Mouse (Mus musculus) limb, embryonic 12.5 days (tissue): ENCODE data around the gene Mettl1. TPM values are rescaled to one million over a fixed set of nuclear protein-coding genes. Genes with fewer than 3 reads are reported as not detected.

ENCODE experiments used
- ATAC-seq: fragments of 200-750 bp; cut with Nextera tagmentation; 2 replicates; pipeline ENCODE4 v1.8.0; 2017; ENCODE audit warnings: low read depth, moderate TSS enrichment; ENCODE audit not compliant: insufficient number of reproducible peaks, insufficient read depth, low FRiP score, low TSS enrichment
- H3K27ac ChIP-seq: fragments of 300-500 bp; sonication (generic); 2 replicates; pipeline ENCODE4 v1.5.1; 2016; ENCODE audit warnings: mild to moderate bottlenecking, moderate library complexity
- H3K27me3 ChIP-seq: fragments of 300-500 bp; sonication (generic); 2 replicates; pipeline ENCODE4 v1.6.1; 2016; ENCODE audit warnings: mild to moderate bottlenecking, moderate library complexity
- H3K36me3 ChIP-seq: fragments of 300-500 bp; sonication (generic); 2 replicates; pipeline ENCODE4 v1.6.1; 2016; ENCODE audit warnings: mild to moderate bottlenecking, moderate library complexity
- H3K4me1 ChIP-seq: fragments of 300-500 bp; sonication (generic); replicated peaks from 2 replicates; pipeline ENCODE4 v1.6.1; 2016
- H3K4me2 ChIP-seq: fragments of 300-500 bp; sonication (generic); 2 replicates; pipeline ENCODE4 v1.6.1; 2016; ENCODE audit warnings: mild to moderate bottlenecking, moderate library complexity
- H3K4me3 ChIP-seq: fragments of 300-500 bp; sonication (generic); replicated peaks from 2 replicates; pipeline ENCODE4 v1.5.1; 2016; ENCODE audit warnings: mild to moderate bottlenecking
- H3K9ac ChIP-seq: fragments of 300-500 bp; sonication (generic); replicated peaks from 2 replicates; pipeline ENCODE4 v1.6.1; 2016; ENCODE audit warnings: mild to moderate bottlenecking, moderate library complexity
- H3K9me3 ChIP-seq: fragments of 300-500 bp; sonication (generic); 2 replicates; pipeline ENCODE4 v1.6.1; 2016; ENCODE audit warnings: mild to moderate bottlenecking, moderate library complexity
- WGBS: fragments of 180-500 bp; shearing (Covaris S2); methylation state at CpG from one replicate; pipeline ENCODE4 v1.1.7; 2016; 5-methylcytosine and 5-hydroxymethylcytosine counted together
- microRNA counts: library from miRNA; unstranded; fragments of <30 nt; microRNA quantifications from one replicate; lab custom pipeline; 2017
- microRNA-seq: library from miRNA; unstranded; fragments of <30 nt; microRNA quantifications from one replicate; pipeline ENCODE4, GENCODE M21; 2017
- polyA plus RNA-seq: library from polyadenylated mRNA; unstranded; fragments of >200 nt; fragmentation: Nextera tagmentation; extraction: Ambion mirVana; gene quantifications from 2 replicates; pipeline ENCODE4 v1.2.1, GENCODE M21; 2016

Gene Mettl1
- polyA plus RNA-seq, 1 experiment from 2014 or later, result 52.5 TPM

- WGBS, result 10% methylated on average over 57 of the region's 57 CpGs
- H3K4me2 ChIP-seq, result peak overlapping the region; percentile 35; the same call in 1 of the 2 replicates
- H3K27me3 ChIP-seq, result peaks cover 82% of the 10 kb centered on the region
Measured at GRCm38 (mm10) chr10:127090560-127091411, 49.6 kb downstream of the Mettl1 start.

GRCm38 (mm10) chr10:127091507-127092396, 50.5 kb downstream of the Mettl1 start:
- H3K27me3 ChIP-seq, result peaks cover 76% of the 10 kb centered on the region
- no peak; the same call in 1 of the 2 replicates for ATAC-seq
- WGBS, result 10% methylated on average over 49 of the region's 51 CpGs

More at GRCm38 (mm10) chr10:127090560-127091411, 49.6 kb downstream of the Mettl1 start:
- no peaks in the 10 kb centered on the region for H3K9me3 ChIP-seq
- H3K27ac ChIP-seq, result no peak overlapping the region
- H3K4me1 ChIP-seq, result peaks cover 13% of the 10 kb centered on the region
- 0 out of 2 replicates have a peak, but pooled peaks have one; percentile 16 for ATAC-seq
- H3K4me3 ChIP-seq, result peak overlapping the region; percentile 27
- peaks cover 10% of the 10 kb centered on the region for H3K36me3 ChIP-seq
- no peak overlapping the region for H3K9ac ChIP-seq

GRCm38 (mm10) chr10:127092742-127093141, 51.5 kb downstream of the Mettl1 start:
- H3K4me1 ChIP-seq, result peaks cover 13% of the 10 kb centered on the region
- H3K27ac ChIP-seq, result no peak overlapping the region
- H3K4me3 ChIP-seq, result no peak overlapping the region
- H3K36me3 ChIP-seq, result peaks cover 29% of the 10 kb centered on the region
- no peak overlapping the region for H3K9ac ChIP-seq
- 53% methylated on average over 4 of the region's 4 CpGs for WGBS
- no peak overlapping the region for H3K4me2 ChIP-seq
- ATAC-seq, result no peak
- H3K9me3 ChIP-seq, result no peaks in the 10 kb centered on the region
- peaks cover 66% of the 10 kb centered on the region for H3K27me3 ChIP-seq

More at GRCm38 (mm10) chr10:127091507-127092396, 50.5 kb downstream of the Mettl1 start:
- Histone ChIP-seq H3K4me1 (peaks cover 13% of the 10 kb centered on the region), H3K9me3 (no peaks in the 10 kb centered on the region), H3K4me2 (peak overlapping the region; percentile 35), H3K4me3 (peak overlapping the region; percentile 27), H3K9ac (no peak overlapping the region), H3K36me3 (peaks cover 19% of the 10 kb centered on the region), H3K27ac (no peak overlapping the region)

GRCm38 (mm10) chr10:127094382-127094802, 53.2 kb downstream of the Mettl1 start:
- WGBS, result 68% methylated on average over 7 of the region's 7 CpGs
- peaks cover 13% of the 10 kb centered on the region for H3K4me1 ChIP-seq
- H3K9me3 ChIP-seq, result no peaks in the 10 kb centered on the region
- H3K27ac ChIP-seq, result no peak overlapping the region
- no peak overlapping the region for H3K4me3 ChIP-seq
- no peak for ATAC-seq
- peaks cover 49% of the 10 kb centered on the region for H3K27me3 ChIP-seq
- no peak overlapping the region for H3K9ac ChIP-seq
- H3K4me2 ChIP-seq, result no peak overlapping the region
- peaks cover 46% of the 10 kb centered on the region for H3K36me3 ChIP-seq

MicroRNAs encoded within 50 kb of the gene (microRNA counts, 519-probe panel; counts per million panel counts)
- microRNA mmu-miR-26a (lab: Ali Mortazavi, UCI), result not detected
- not detected for microRNA mmu-miR-546 (lab: Ali Mortazavi, UCI)

Small RNAs within 50 kb of the gene (microRNA-seq; reads per million reads assigned to microRNA genes)
- gene Mir26a-2 (40.4 reads per million, percentile 40 among the genes with 10 or more reads in this experiment), gene Mir546 (not detected)

Other genes starting within 250 kb of the Mettl1 start
- 22.9 TPM in 2 replicates for gene Atp23, start 140.1 kb upstream of the Mettl1 start, polyA plus RNA-seq
- 74.6 and 89.2 TPM in 2 replicates for gene Ctdsp2, start 62.7 kb upstream of the Mettl1 start, polyA plus RNA-seq
- 0.15 and 1.1 TPM in 2 replicates for gene Avil, start 40.7 kb upstream of the Mettl1 start, polyA plus RNA-seq
- 85.2 and 99.1 TPM in 2 replicates for gene Tsfm, start 10.6 kb upstream of the Mettl1 start, polyA plus RNA-seq
- gene Eef1akmt3, start 99 bp downstream of the Mettl1 start, polyA plus RNA-seq, result 0.50 TPM in 2 replicates
- 0.16 TPM in 1 of 2 replicates, not detected in the other for gene Cyp27b1, start 6.8 kb downstream of the Mettl1 start, polyA plus RNA-seq
- gene March9, start 18.8 kb downstream of the Mettl1 start, polyA plus RNA-seq, result 1.5 and 1.9 TPM in 2 replicates
- 2,363 and 2,376 TPM in 2 replicates for gene Cdk4, start 22.1 kb downstream of the Mettl1 start, polyA plus RNA-seq
- 171 and 172 TPM in 2 replicates for gene Tspan31, start 28.9 kb downstream of the Mettl1 start, polyA plus RNA-seq
- gene Agap2, start 33.9 kb downstream of the Mettl1 start, polyA plus RNA-seq, result 0.38 TPM in 1 of 2 replicates, not detected in the other
- gene Os9, start 79.7 kb downstream of the Mettl1 start, polyA plus RNA-seq, result 58.7 and 65.5 TPM in 2 replicates
- gene B4galnt1, start 123.8 kb downstream of the Mettl1 start, polyA plus RNA-seq, result 4.3 and 5.0 TPM in 2 replicates
- 3.4 and 3.5 TPM in 2 replicates for gene Slc26a10, start 139.2 kb downstream of the Mettl1 start, polyA plus RNA-seq
- gene Arhgef25, start 148.7 kb downstream of the Mettl1 start, polyA plus RNA-seq, result 67.5 and 74.1 TPM in 2 replicates
- 150 and 166 TPM in 2 replicates for gene Dtx3, start 154.3 kb downstream of the Mettl1 start, polyA plus RNA-seq
- 27.3 and 28.0 TPM in 2 replicates for gene Pip4k2c, start 170.2 kb downstream of the Mettl1 start, polyA plus RNA-seq
- gene Kif5a, start 221.9 kb downstream of the Mettl1 start, polyA plus RNA-seq, result 5.3 and 5.6 TPM in 2 replicates
- gene Dctn2, start 225.0 kb downstream of the Mettl1 start, polyA plus RNA-seq, result 174 and 183 TPM in 2 replicates
- 17.2 and 19.8 TPM in 2 replicates for gene Mbd6, start 247.6 kb downstream of the Mettl1 start, polyA plus RNA-seq